Mouse (Mus musculus) intestine, embryonic 14.5 days (tissue): ENCODE measurements around the gene Olfr498. TPM values are rescaled to one million over a fixed set of nuclear protein-coding genes. Genes with fewer than 3 reads are reported as not detected.

Experiments used
- ATAC-seq: fragments of 200-750 bp; cut with Nextera tagmentation; replicated peaks from 2 replicates; pipeline ENCODE4 v1.8.0; 2017; ENCODE audit warnings: low read depth, moderate number of reproducible peaks, moderate TSS enrichment, moderate library complexity; ENCODE audit not compliant: low FRiP score, low TSS enrichment
- DNase-seq: peaks from one replicate; pipeline ENCODE4 v3.0.0-alpha.2; 2018; ENCODE audit warnings: low spot score
- H3K27ac ChIP-seq: fragments of 300-500 bp; sonication (generic); 2 replicates; pipeline ENCODE4 v1.5.1; 2014; ENCODE audit warnings: low read depth, mild to moderate bottlenecking, control low read depth
- H3K27me3 ChIP-seq: fragments of 300-500 bp; sonication (generic); replicated peaks from 2 replicates; pipeline ENCODE4 v1.6.1; 2014; ENCODE audit warnings: low read length, control low read depth; ENCODE audit not compliant: control insufficient read depth, insufficient read depth
- H3K36me3 ChIP-seq: fragments of 300-500 bp; sonication (generic); 2 replicates; pipeline ENCODE4 v1.6.1; 2014; ENCODE audit warnings: low read length, control low read depth; ENCODE audit not compliant: control insufficient read depth, insufficient read depth
- H3K4me1 ChIP-seq: fragments of 300-500 bp; sonication (generic); replicated peaks from 2 replicates; pipeline ENCODE4 v1.6.1; 2014; ENCODE audit warnings: low read length, control low read depth, mixed read lengths; ENCODE audit not compliant: control insufficient read depth, insufficient read depth
- H3K4me2 ChIP-seq: fragments of 300-500 bp; sonication (generic); 2 replicates; pipeline ENCODE4 v1.6.1; 2014; ENCODE audit warnings: low read length
- H3K4me3 ChIP-seq: fragments of 300-500 bp; sonication (generic); 2 replicates; pipeline ENCODE4 v1.5.1; 2014; ENCODE audit warnings: low read depth, low read length, control low read depth, mixed read lengths
- H3K9ac ChIP-seq: fragments of 300-500 bp; sonication (generic); 2 replicates; pipeline ENCODE4 v1.6.1; 2014; ENCODE audit warnings: mild to moderate bottlenecking, low read length
- H3K9me3 ChIP-seq: fragments of 300-500 bp; sonication (generic); 2 replicates; pipeline ENCODE4 v1.6.1; 2016; ENCODE audit warnings: low read length, control low read depth; ENCODE audit not compliant: control insufficient read depth
- WGBS: fragments of 180-500 bp; shearing (Covaris S2); extraction: QIAGEN DNeasy Blood & Tissue Kit; methylation state at CpG from one replicate; pipeline ENCODE4 v1.1.7; 2014; 5-methylcytosine and 5-hydroxymethylcytosine counted together
- polyA plus RNA-seq: library from polyadenylated mRNA; unstranded; fragments of >200 nt; fragmentation: Nextera tagmentation; extraction: Ambion mirVana; gene quantifications from 2 replicates; pipeline ENCODE4 v1.2.1, GENCODE M21; 2014

The Olfr498 gene
- polyA plus RNA-seq = not detected in 2 replicates

DNA sequence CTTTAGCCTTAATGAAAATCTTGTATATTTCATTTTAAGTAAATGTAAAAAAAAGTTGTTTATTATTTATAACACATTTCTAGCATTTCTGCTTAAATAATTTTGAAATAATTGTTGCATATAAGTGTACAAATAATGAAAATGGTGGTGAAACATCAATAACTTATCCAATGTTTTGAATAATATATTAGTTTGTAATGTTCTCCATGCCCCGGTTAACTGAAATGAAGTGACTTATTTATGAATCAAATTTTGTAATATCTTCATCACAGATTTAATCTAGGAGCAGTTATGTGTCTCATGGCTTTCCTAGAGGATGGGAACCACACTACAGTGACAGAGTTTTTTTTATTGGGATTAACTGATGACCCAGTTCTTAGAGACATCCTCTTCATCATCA is at the start of gene Olfr498:
Gene Olfr498 (plus strand): TSS at position 301 of the 400 bp plus-strand sequence.
- H3K4me3 ChIP-seq = no peak within 1 kb of the TSS
- no peaks in the 10 kb centered on the region for H3K36me3 ChIP-seq
- no peak for DNase-seq
- H3K9ac ChIP-seq = no peak within 1 kb of the TSS
- no peak within 1 kb of the TSS for H3K27ac ChIP-seq
- no peaks in the 10 kb centered on the region for H3K27me3 ChIP-seq
- H3K9me3 ChIP-seq = no peaks in the 10 kb centered on the region
- WGBS = 88% methylated on average over 1 of the region's 1 CpGs
- no peak for ATAC-seq
- H3K4me1 ChIP-seq = no peaks in the 10 kb centered on the region
- no peak within 1 kb of the TSS for H3K4me2 ChIP-seq

GRCm38 (mm10) chr7:108420121-108420520 is 45.0 kb upstream of the Olfr498 start, which contains the start of gene Olfr497:
Gene Olfr497 (plus strand): TSS chr7:108420421.
- H3K4me3 ChIP-seq = no peak within 1 kb of the TSS
- WGBS = 80% methylated on average over 2 of the region's 2 CpGs
- H3K9ac ChIP-seq = no peak within 1 kb of the TSS
- H3K4me2 ChIP-seq = no peak within 1 kb of the TSS
- DNase-seq = no peak
- H3K4me1 ChIP-seq = no peaks in the 10 kb centered on the region
- H3K9me3 ChIP-seq = no peaks in the 10 kb centered on the region
- no peaks in the 10 kb centered on the region for H3K36me3 ChIP-seq
- H3K27me3 ChIP-seq = no peaks in the 10 kb centered on the region
- no peak for ATAC-seq
- H3K27ac ChIP-seq = no peak within 1 kb of the TSS

Other genes starting within 250 kb of the Olfr498 start
- not detected in 2 replicates for gene Olfr488, start 207.0 kb upstream of the Olfr498 start, polyA plus RNA-seq
- gene Olfr490, start 176.4 kb upstream of the Olfr498 start, polyA plus RNA-seq = not detected in 2 replicates
- not detected in 2 replicates for gene Olfr491, start 151.9 kb upstream of the Olfr498 start, polyA plus RNA-seq
- gene Olfr492, start 141.7 kb upstream of the Olfr498 start, polyA plus RNA-seq = not detected in 2 replicates
- gene Olfr493, start 118.3 kb upstream of the Olfr498 start, polyA plus RNA-seq = not detected in 2 replicates
- not detected in 2 replicates for gene Olfr494, start 100.0 kb upstream of the Olfr498 start, polyA plus RNA-seq
- not detected in 2 replicates for gene Olfr495, start 72.2 kb upstream of the Olfr498 start, polyA plus RNA-seq
- gene Olfr497, start 44.9 kb upstream of the Olfr498 start, polyA plus RNA-seq = not detected in 2 replicates
- gene Olfr502, start 59.7 kb downstream of the Olfr498 start, polyA plus RNA-seq = not detected in 2 replicates
- gene Olfr503, start 79.2 kb downstream of the Olfr498 start, polyA plus RNA-seq = not detected in 2 replicates
- not detected in 2 replicates for gene Olfr504, start 100.5 kb downstream of the Olfr498 start, polyA plus RNA-seq
- 0.05 TPM in 1 of 2 replicates, not detected in the other for gene Olfr506, start 145.5 kb downstream of the Olfr498 start, polyA plus RNA-seq
- gene Olfr507, start 156.5 kb downstream of the Olfr498 start, polyA plus RNA-seq = not detected in 2 replicates
- gene Olfr508, start 164.7 kb downstream of the Olfr498 start, polyA plus RNA-seq = not detected in 2 replicates
- not detected in 2 replicates for gene Olfr509, start 186.6 kb downstream of the Olfr498 start, polyA plus RNA-seq
- gene Olfr510, start 201.1 kb downstream of the Olfr498 start, polyA plus RNA-seq = not detected in 2 replicates
- gene Olfr512, start 248.0 kb downstream of the Olfr498 start, polyA plus RNA-seq = not detected in 2 replicates